Comparison of ENCODE assay signal across 9 mouse cellular contexts in the genomic region with DNA sequence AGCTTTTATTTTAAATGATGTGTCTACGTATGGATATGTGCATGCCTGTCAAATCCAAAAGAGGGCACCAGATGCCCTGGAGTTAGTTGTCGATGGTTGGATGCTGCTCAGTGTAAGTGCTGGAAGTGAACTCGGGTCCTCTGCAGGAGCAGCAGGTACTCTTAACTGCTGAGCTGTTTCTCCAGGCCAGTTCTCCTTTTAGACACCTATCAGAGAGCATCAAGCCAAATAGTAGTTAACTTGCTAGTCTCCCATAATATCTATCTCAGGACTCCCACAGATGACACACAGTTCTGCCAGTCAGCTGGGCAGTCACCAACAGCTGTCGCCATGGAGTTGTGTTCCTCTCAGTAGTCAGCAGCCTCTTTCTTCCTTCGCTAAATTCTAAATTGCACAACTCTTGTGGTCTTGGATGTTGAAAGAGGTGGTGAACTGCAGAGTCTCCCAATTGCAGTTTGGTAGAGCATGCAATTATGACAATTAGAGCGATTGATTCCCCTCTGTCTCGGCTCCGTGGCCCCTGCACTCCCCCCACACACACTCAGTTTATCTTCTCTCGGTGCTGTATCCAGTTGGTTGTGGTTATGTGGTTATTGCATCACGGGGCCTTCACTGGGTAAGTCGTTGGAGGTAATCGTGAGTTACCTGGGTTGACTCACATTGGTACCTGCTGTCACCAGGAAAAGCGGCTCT. TPM values are rescaled to one million over a fixed set of nuclear protein-coding genes. Genes with fewer than 3 reads are reported as not detected.
DNase-seq lines count a peak whose midpoint lies in the region; ATAC-seq and TF ChIP-seq lines count a peak whose summit lies in the region.
"Had no signal": no experiment of that assay in that cellular context is flagged by ENCODE, and none has a peak within 500 bp of the region (broad histone marks: within the 10 kb centered on the region; RNA-seq: fewer than 3 reads in every experiment).

No protein-coding gene starts in this region.

- H3K27me3 ChIP-seq in lung, postnatal 0 days (replicated peaks; ENCODE audit: insufficient read depth, low read length), result no peaks in the 10 kb centered on the region
- H3K27me3 ChIP-seq in liver, embryonic 11.5 days (replicated peaks; ENCODE audit: control insufficient read depth, insufficient read depth, low read length), result no peaks in the 10 kb centered on the region
- no peaks in the 10 kb centered on the region for H3K27me3 ChIP-seq in neural tube, embryonic 15.5 days (replicated peaks)
- no peaks in the 10 kb centered on the region for H3K27me3 ChIP-seq in heart, embryonic 12.5 days (replicated peaks)

- H3K4me1 ChIP-seq in lung, postnatal 0 days (ENCODE audit: insufficient read depth, low read depth, low read length), result peaks cover 9% of the 10 kb centered on the region; the same call in 1 of the 2 replicates
- H3K4me1 ChIP-seq in bone marrow, adult 2 months (ENCODE audit: control insufficient read depth, insufficient read depth, low read length), result peaks cover 4% of the 10 kb centered on the region; the same call in 1 of the 2 replicates
- peaks cover 37% of the 10 kb centered on the region for H3K4me1 ChIP-seq in liver, embryonic 11.5 days (replicated peaks; ENCODE audit: control insufficient read depth, insufficient read depth, low read length)
- peaks cover 27% of the 10 kb centered on the region for H3K4me1 ChIP-seq in neural tube, embryonic 15.5 days
- H3K4me1 ChIP-seq in heart, embryonic 12.5 days (replicated peaks), result peaks cover 17% of the 10 kb centered on the region

- ATAC-seq in lung, postnatal 0 days, result no peak
- ATAC-seq in liver, embryonic 11.5 days (replicated peaks; ENCODE audit: low FRiP score), result no peak
- no peak for ATAC-seq in neural tube, embryonic 15.5 days (ENCODE audit: low FRiP score)
- ATAC-seq in heart, embryonic 12.5 days (ENCODE audit: insufficient number of reproducible peaks, low FRiP score), result no peak

- no peak overlapping the region for H3K9ac ChIP-seq in lung, postnatal 0 days (replicated peaks; ENCODE audit: low read depth)
- H3K9ac ChIP-seq in liver, embryonic 11.5 days (ENCODE audit: low read depth, low read length), result no peak overlapping the region; the same call in 1 of the 2 replicates
- no peak overlapping the region for H3K9ac ChIP-seq in neural tube, embryonic 15.5 days (replicated peaks)
- H3K9ac ChIP-seq in heart, embryonic 12.5 days, result no peak overlapping the region

- no peak for TF ChIP-seq POLR2A in bone marrow, adult 2 months (IDR thresholded peaks at IDR 0.05; ENCODE audit: borderline replicate concordance, control insufficient read depth, low read depth, low read length)

- H3K27ac ChIP-seq in lung, postnatal 0 days (ENCODE audit: low read length), result peak overlapping the region; percentile 47; the same call in 1 of the 2 replicates
- H3K27ac ChIP-seq in bone marrow, adult 2 months (ENCODE audit: control insufficient read depth, insufficient read depth, low read depth, low read length, poor library complexity), result peak overlapping the region; percentile 87
- peak overlapping the region; percentile 29; the same call in 1 of the 2 replicates for H3K27ac ChIP-seq in liver, embryonic 11.5 days (ENCODE audit: low read depth, low read length)
- no peak overlapping the region for H3K27ac ChIP-seq in neural tube, embryonic 15.5 days (replicated peaks)
- H3K27ac ChIP-seq in heart, embryonic 12.5 days (ENCODE audit: poor library complexity, severe bottlenecking), result no peak overlapping the region

- H3K4me2 ChIP-seq in lung, postnatal 0 days (replicated peaks; ENCODE audit: low read depth, low read length), result peak overlapping the region; percentile 95
- peak overlapping the region; percentile 98 for H3K4me2 ChIP-seq in liver, embryonic 11.5 days
- H3K4me2 ChIP-seq in neural tube, embryonic 15.5 days, result peak overlapping the region; percentile 92
- no peak overlapping the region for H3K4me2 ChIP-seq in heart, embryonic 12.5 days

- WGBS in lung, postnatal 0 days, result 74% methylated on average over 13 of the region's 13 CpGs
- WGBS in bone marrow, adult 2 months, result 21% methylated on average over 13 of the region's 13 CpGs
- WGBS in liver, embryonic 11.5 days, result 50% methylated on average over 13 of the region's 13 CpGs
- 90% methylated on average over 13 of the region's 13 CpGs for WGBS in neural tube, embryonic 15.5 days
- WGBS in heart, embryonic 12.5 days, result 82% methylated on average over 13 of the region's 13 CpGs

- TF ChIP-seq EP300 in lung, postnatal 0 days (IDR thresholded peaks at IDR 0.05), result 0 out of 2 replicates have a peak, but pooled peaks have one; percentile 24

- no peaks in the 10 kb centered on the region for H3K36me3 ChIP-seq in lung, postnatal 0 days (ENCODE audit: insufficient read depth, low read length)
- peaks cover 2% of the 10 kb centered on the region; the same call in 1 of the 2 replicates for H3K36me3 ChIP-seq in liver, embryonic 11.5 days (ENCODE audit: control insufficient read depth, insufficient read depth, low read length)
- H3K36me3 ChIP-seq in neural tube, embryonic 15.5 days, result peaks cover 9% of the 10 kb centered on the region
- H3K36me3 ChIP-seq in heart, embryonic 12.5 days, result peaks cover 20% of the 10 kb centered on the region

- H3K4me3 ChIP-seq in lung, postnatal 0 days (ENCODE audit: low read depth, low read length), result no peak overlapping the region
- peak overlapping the region; percentile 55 for H3K4me3 ChIP-seq in bone marrow, adult 2 months (replicated peaks; ENCODE audit: control insufficient read depth, low read depth, low read length)
- peak overlapping the region; percentile 80; the same call in 1 of the 2 replicates for H3K4me3 ChIP-seq in liver, embryonic 11.5 days (ENCODE audit: low read depth, low read length)
- no peak overlapping the region for H3K4me3 ChIP-seq in neural tube, embryonic 15.5 days (replicated peaks)
- no peak overlapping the region for H3K4me3 ChIP-seq in heart, embryonic 12.5 days

- no peak for TF ChIP-seq CTCF in lung, postnatal 0 days (IDR thresholded peaks at IDR 0.05)
- no peak for TF ChIP-seq CTCF in bone marrow, adult 2 months (IDR thresholded peaks at IDR 0.05; ENCODE audit: control insufficient read depth, insufficient read depth, low read length)

- peak; percentile 75 for DNase-seq in lung, postnatal 0 days (ENCODE audit: low spot score)
- DNase-seq in lung, adult 18-20 months, result no peak
- DNase-seq in liver, embryonic 11.5 days (ENCODE audit: low spot score), result no peak
- no peak for DNase-seq in thymus, postnatal 0 days (ENCODE audit: low spot score)
- DNase-seq: cerebellum, adult 11-12 months; kidney, adult 11 months had no signal

- H3K9me3 ChIP-seq in lung, postnatal 0 days (ENCODE audit: low read length), result no peaks in the 10 kb centered on the region
- H3K9me3 ChIP-seq in liver, embryonic 11.5 days (ENCODE audit: control insufficient read depth, low read length), result no peaks in the 10 kb centered on the region
- H3K9me3 ChIP-seq in neural tube, embryonic 15.5 days (replicated peaks), result no peaks in the 10 kb centered on the region
- H3K9me3 ChIP-seq in heart, embryonic 12.5 days (replicated peaks), result no peaks in the 10 kb centered on the region

RNA-seq across cellular contexts. Expression of a gene that starts 1.0 kb away (rescaled TPM):
- polyA plus RNA-seq in lung, postnatal 0 days (2015; fragmentation: Nextera tagmentation; extraction: Ambion mirVana), result 30.3 and 30.8 TPM in 2 replicates
- 19.4 and 24.2 TPM in 2 replicates for polyA plus RNA-seq in bone marrow, adult 2 months (2011; ENCODE audit: insufficient read depth, insufficient read length, low replicate concordance, missing spikeins)
- polyA plus RNA-seq in liver, embryonic 11.5 days (2014; fragmentation: Nextera tagmentation; extraction: Ambion mirVana), result 17.0 and 20.1 TPM in 2 replicates
- 22.0 and 22.8 TPM in 2 replicates for polyA plus RNA-seq in neural tube, embryonic 15.5 days (2015; fragmentation: Nextera tagmentation; extraction: Ambion mirVana)
- polyA plus RNA-seq in thymus, postnatal 0 days (2015; fragmentation: Nextera tagmentation; extraction: Ambion mirVana), result 19.3 and 20.1 TPM in 2 replicates
- 13.1 and 13.3 TPM in 2 replicates for polyA plus RNA-seq in heart, embryonic 12.5 days (2016; fragmentation: Nextera tagmentation; extraction: Ambion mirVana)

RNA-seq across cellular contexts. Expression of a gene that starts 1.4 kb away (rescaled TPM):
- polyA plus RNA-seq in lung, postnatal 0 days (2015; fragmentation: Nextera tagmentation; extraction: Ambion mirVana), result 9.6 and 10.5 TPM in 2 replicates
- polyA plus RNA-seq in bone marrow, adult 2 months (2011; ENCODE audit: insufficient read depth, insufficient read length, low replicate concordance, missing spikeins), result 3.1 and 5.8 TPM in 2 replicates
- polyA plus RNA-seq in liver, embryonic 11.5 days (2014; fragmentation: Nextera tagmentation; extraction: Ambion mirVana), result 10.8 and 13.1 TPM in 2 replicates
- polyA plus RNA-seq in neural tube, embryonic 15.5 days (2015; fragmentation: Nextera tagmentation; extraction: Ambion mirVana), result 11.7 TPM in 2 replicates
- polyA plus RNA-seq in thymus, postnatal 0 days (2015; fragmentation: Nextera tagmentation; extraction: Ambion mirVana), result 8.6 and 10.8 TPM in 2 replicates
- polyA plus RNA-seq in heart, embryonic 12.5 days (2016; fragmentation: Nextera tagmentation; extraction: Ambion mirVana), result 8.4 TPM in 2 replicates

RNA-seq across cellular contexts. Expression of a gene that starts 25.5 kb away (rescaled TPM):
- 56.9 and 71.2 TPM in 2 replicates for polyA plus RNA-seq in lung, postnatal 0 days (2015; fragmentation: Nextera tagmentation; extraction: Ambion mirVana)
- 21.9 and 51.0 TPM in 2 replicates for polyA plus RNA-seq in bone marrow, adult 2 months (2011; ENCODE audit: insufficient read depth, insufficient read length, low replicate concordance, missing spikeins)
- 117 and 121 TPM in 2 replicates for polyA plus RNA-seq in liver, embryonic 11.5 days (2014; fragmentation: Nextera tagmentation; extraction: Ambion mirVana)
- polyA plus RNA-seq in neural tube, embryonic 15.5 days (2015; fragmentation: Nextera tagmentation; extraction: Ambion mirVana), result 45.5 and 80.6 TPM in 2 replicates
- 255 and 279 TPM in 2 replicates for polyA plus RNA-seq in thymus, postnatal 0 days (2015; fragmentation: Nextera tagmentation; extraction: Ambion mirVana)
- polyA plus RNA-seq in heart, embryonic 12.5 days (2016; fragmentation: Nextera tagmentation; extraction: Ambion mirVana), result 21.0 and 22.2 TPM in 2 replicates

RNA-seq across cellular contexts. Expression of a gene that starts 54.9 kb away (rescaled TPM):
- 12.7 and 13.1 TPM in 2 replicates for polyA plus RNA-seq in lung, postnatal 0 days (2015; fragmentation: Nextera tagmentation; extraction: Ambion mirVana)
- polyA plus RNA-seq in bone marrow, adult 2 months (2011; ENCODE audit: insufficient read depth, insufficient read length, low replicate concordance, missing spikeins), result 39.9 and 79.7 TPM in 2 replicates
- 0.63 and 0.86 TPM in 2 replicates for polyA plus RNA-seq in liver, embryonic 11.5 days (2014; fragmentation: Nextera tagmentation; extraction: Ambion mirVana)
- 0.20 and 0.27 TPM in 2 replicates for polyA plus RNA-seq in neural tube, embryonic 15.5 days (2015; fragmentation: Nextera tagmentation; extraction: Ambion mirVana)
- polyA plus RNA-seq in thymus, postnatal 0 days (2015; fragmentation: Nextera tagmentation; extraction: Ambion mirVana), result 0.76 and 2.0 TPM in 2 replicates
- 0.09 and 0.10 TPM in 2 replicates for polyA plus RNA-seq in heart, embryonic 12.5 days (2016; fragmentation: Nextera tagmentation; extraction: Ambion mirVana)

Comparison
In these comparisons a context has a peak if more than half of its experiments do, and no peak if none do; other contexts are left out.
1. H3K27ac ChIP-seq: peak in lung, postnatal 0 days (single experiment), bone marrow, adult 2 months (single experiment) and liver, embryonic 11.5 days (single experiment); none in neural tube, embryonic 15.5 days (single experiment) and heart, embryonic 12.5 days (single experiment).
2. H3K4me3 ChIP-seq: peak in bone marrow, adult 2 months (single experiment) and liver, embryonic 11.5 days (single experiment); none in lung, postnatal 0 days (single experiment), neural tube, embryonic 15.5 days (single experiment) and heart, embryonic 12.5 days (single experiment).